Mouse (Mus musculus): Measurements from ENCODE around the gene Sema5b.

DNA sequence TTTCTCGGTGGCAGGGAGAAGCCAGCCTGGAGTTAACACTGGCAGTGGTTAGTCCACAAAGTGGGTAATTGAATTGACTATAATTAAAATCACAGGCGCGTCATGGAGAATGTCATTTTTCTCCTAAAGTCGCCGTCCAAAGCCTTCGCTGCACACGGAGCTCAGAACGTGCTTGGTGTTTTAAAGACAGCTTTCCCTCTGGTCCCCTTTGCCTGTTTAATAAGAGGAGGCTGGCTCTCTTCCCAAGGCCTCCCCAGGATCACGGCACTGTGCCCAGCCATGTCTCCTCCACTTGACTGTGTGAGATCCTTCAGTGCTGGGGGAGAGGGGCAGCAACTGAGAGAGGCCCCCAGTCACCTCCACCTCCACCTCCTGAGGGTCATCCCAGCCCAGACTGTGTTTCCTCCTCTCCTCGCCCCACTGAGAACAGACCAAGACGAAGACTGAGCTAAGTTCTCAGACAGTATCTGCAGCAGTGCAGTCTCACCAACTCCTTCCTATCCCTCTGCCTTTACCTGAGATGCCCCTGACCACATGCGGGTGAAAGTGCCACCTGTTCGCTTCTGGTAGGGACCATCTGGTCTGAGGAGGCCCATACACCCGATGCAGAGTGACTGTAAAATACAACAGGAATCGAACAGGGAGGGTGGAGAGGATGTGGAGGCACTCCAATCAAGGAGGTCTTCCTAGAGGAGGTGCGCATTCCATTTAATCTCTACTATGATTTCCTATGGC lies 84.5 kb downstream of the Sema5b start:
- TF ChIP-seq CTCF (IDR thresholded peaks at IDR 0.05; ENCODE audit: low read depth) (no peak), EP300 (optimal IDR thresholded peaks at IDR 0.05) (no peak)
